ENCODE assay signal across 15 mouse cellular contexts in the genomic region with DNA sequence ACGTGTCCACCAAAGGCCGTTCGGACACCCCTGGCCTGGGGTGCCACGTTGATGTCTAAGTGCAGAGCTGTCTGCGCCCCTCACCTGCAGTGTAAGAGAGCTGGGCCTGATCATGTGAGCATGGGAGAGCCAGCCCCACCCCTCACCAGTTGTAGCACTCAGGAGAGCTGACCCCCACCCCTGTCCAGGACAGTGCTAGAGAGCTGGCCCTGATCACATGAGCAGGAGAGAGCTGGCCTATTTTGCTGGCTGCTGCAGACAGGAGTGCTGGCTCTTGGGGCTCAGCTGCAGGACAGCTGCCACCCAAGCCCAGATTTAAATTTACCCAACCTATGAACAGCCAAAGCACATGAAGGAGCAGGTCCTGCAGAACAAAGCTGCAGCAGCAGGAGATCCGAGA. TPM values are rescaled to one million over a fixed set of nuclear protein-coding genes. Genes with fewer than 3 reads are reported as not detected.
DNase-seq lines count a peak whose midpoint lies in the region; ATAC-seq and TF ChIP-seq lines count a peak whose summit lies in the region.
"Had no signal": no experiment of that assay in that cellular context is flagged by ENCODE, and none has a peak within 500 bp of the region (broad histone marks: within the 10 kb centered on the region; RNA-seq: fewer than 3 reads in every experiment).

No protein-coding gene starts in this region.

- no peak overlapping the region for H3K4me2 ChIP-seq in liver, embryonic 12.5 days
- no peak overlapping the region for H3K4me2 ChIP-seq in hindbrain, embryonic 11.5 days (replicated peaks; ENCODE audit: low read depth, low read length)
- no peak overlapping the region for H3K4me2 ChIP-seq in neural tube, embryonic 14.5 days (ENCODE audit: low read depth, low read length)

- no peak for TF ChIP-seq POLR2A in lung, adult 2 months (IDR thresholded peaks at IDR 0.05; ENCODE audit: borderline replicate concordance, extremely low read depth, low read depth, low read length)

- peaks cover 5% of the 10 kb centered on the region; the same call in 1 of the 2 replicates for H3K36me3 ChIP-seq in liver, embryonic 12.5 days
- H3K36me3 ChIP-seq in hindbrain, embryonic 11.5 days (ENCODE audit: control insufficient read depth, insufficient read depth, low read length): no peaks in the 10 kb centered on the region
- H3K36me3 ChIP-seq in limb, embryonic 10.5 days: no peaks in the 10 kb centered on the region
- H3K36me3 ChIP-seq in neural tube, embryonic 14.5 days (ENCODE audit: control insufficient read depth, insufficient read depth, low read length): no peaks in the 10 kb centered on the region

- ATAC-seq in liver, embryonic 12.5 days: no peak
- ATAC-seq in hindbrain, embryonic 11.5 days (ENCODE audit: low FRiP score): peak; percentile 64
- peak; percentile 78 for ATAC-seq in neural tube, embryonic 14.5 days (ENCODE audit: low read depth)

- H3K9me3 ChIP-seq in liver, embryonic 12.5 days (replicated peaks): no peaks in the 10 kb centered on the region
- no peaks in the 10 kb centered on the region for H3K9me3 ChIP-seq in hindbrain, embryonic 11.5 days (ENCODE audit: control insufficient read depth, low read length)
- no peaks in the 10 kb centered on the region for H3K9me3 ChIP-seq in limb, embryonic 10.5 days (replicated peaks)
- no peaks in the 10 kb centered on the region for H3K9me3 ChIP-seq in neural tube, embryonic 14.5 days (ENCODE audit: control insufficient read depth, low read length)
- H3K9me3 ChIP-seq: G1E had no signal

- peak overlapping the region; percentile 36; the same call in 1 of the 2 replicates for H3K27ac ChIP-seq in liver, embryonic 12.5 days
- no peak overlapping the region for H3K27ac ChIP-seq in hindbrain, embryonic 11.5 days (ENCODE audit: low read depth, low read length)
- H3K27ac ChIP-seq in limb, embryonic 10.5 days: 0 out of 2 replicates have a peak overlapping the region, but pooled peaks have one; percentile 12
- no peak overlapping the region for H3K27ac ChIP-seq in neural tube, embryonic 14.5 days (ENCODE audit: low read depth, low read length)

- H3K4me1 ChIP-seq in liver, embryonic 12.5 days: peaks cover 60% of the 10 kb centered on the region
- H3K4me1 ChIP-seq in hindbrain, embryonic 11.5 days (replicated peaks; ENCODE audit: control insufficient read depth, insufficient read depth, low read length): 0 out of 2 replicates have a peak, but pooled peaks cover 3% of the 10 kb centered on the region
- peaks cover 14% of the 10 kb centered on the region for H3K4me1 ChIP-seq in limb, embryonic 10.5 days
- no peaks in the 10 kb centered on the region for H3K4me1 ChIP-seq in neural tube, embryonic 14.5 days (ENCODE audit: control insufficient read depth, insufficient read depth, low read length)
- no peaks in the 10 kb centered on the region for H3K4me1 ChIP-seq in lung, adult 2 months (ENCODE audit: control insufficient read depth, insufficient read depth, low read length)

- no peak overlapping the region for H3K9ac ChIP-seq in liver, embryonic 12.5 days
- no peak overlapping the region for H3K9ac ChIP-seq in hindbrain, embryonic 11.5 days (ENCODE audit: low read depth, low read length)
- no peak overlapping the region for H3K9ac ChIP-seq in neural tube, embryonic 14.5 days (replicated peaks; ENCODE audit: low read depth, low read length)

- TF ChIP-seq CTCF in lung, adult 2 months (IDR thresholded peaks at IDR 0.05; ENCODE audit: insufficient read depth, low read length): no peak

- DNase-seq in liver: no peak
- peak; percentile 22 for DNase-seq in hindbrain, embryonic 11.5 days (ENCODE audit: low spot score)
- DNase-seq in limb, embryonic 10.5 days (ENCODE audit: low spot score): no peak
- no peak for DNase-seq in lung, adult 2 months
- no peak for DNase-seq in right cerebral cortex, postnatal 25 days
- DNase-seq: adrenal gland, adult 8-10 months; cerebellum, adult 9-11 months; gastrocnemius, postnatal 36 days; kidney, adult 9 months; lung, adult 18-20 months; lung, postnatal 4 days had no signal

- H3K4me3 ChIP-seq in liver, embryonic 12.5 days: no peak overlapping the region
- H3K4me3 ChIP-seq in hindbrain, embryonic 11.5 days (ENCODE audit: low read depth, low read length): no peak overlapping the region
- H3K4me3 ChIP-seq in limb, embryonic 10.5 days: no peak overlapping the region
- H3K4me3 ChIP-seq in neural tube, embryonic 14.5 days (ENCODE audit: low read depth, low read length): no peak overlapping the region
- no peak overlapping the region for H3K4me3 ChIP-seq in lung, adult 2 months (replicated peaks; ENCODE audit: extremely low read depth, low read depth, low read length)
- H3K4me3 ChIP-seq: erythroblast, embryonic 14.5 days had no signal

- 78% methylated on average over 6 of the region's 6 CpGs for WGBS in liver, embryonic 12.5 days (ENCODE audit: insufficient replicate concordance)
- WGBS in hindbrain, embryonic 11.5 days: 85% methylated on average over 6 of the region's 6 CpGs
- WGBS in limb, embryonic 10.5 days: 93% methylated on average over 6 of the region's 6 CpGs
- 83% methylated on average over 6 of the region's 6 CpGs for WGBS in neural tube, embryonic 14.5 days
- WGBS in lung, adult 2 months: 89% methylated on average over 6 of the region's 6 CpGs

- no peaks in the 10 kb centered on the region for H3K27me3 ChIP-seq in liver, embryonic 12.5 days (replicated peaks)
- H3K27me3 ChIP-seq in hindbrain, embryonic 11.5 days (ENCODE audit: control insufficient read depth, insufficient read depth, low read length): no peaks in the 10 kb centered on the region
- H3K27me3 ChIP-seq in limb, embryonic 10.5 days (ENCODE audit: low read depth, poor library complexity, severe bottlenecking): no peaks in the 10 kb centered on the region
- H3K27me3 ChIP-seq in neural tube, embryonic 14.5 days (ENCODE audit: control insufficient read depth, insufficient read depth, low read length): no peaks in the 10 kb centered on the region

RNA-seq across cellular contexts. Expression of gene Fig4, which starts 57.6 kb away (rescaled TPM):
- polyA plus RNA-seq in liver, embryonic 12.5 days (2016; fragmentation: Nextera tagmentation; extraction: Ambion mirVana): 12.9 and 13.2 TPM in 2 replicates
- 23.3 and 26.8 TPM in 2 replicates for polyA plus RNA-seq in hindbrain, embryonic 11.5 days (2014; fragmentation: Nextera tagmentation; extraction: Ambion mirVana)
- polyA plus RNA-seq in limb, embryonic 10.5 days (2016; fragmentation: Nextera tagmentation; extraction: Ambion mirVana): 13.2 and 14.7 TPM in 2 replicates
- polyA plus RNA-seq in neural tube, embryonic 14.5 days (2014; fragmentation: Nextera tagmentation; extraction: Ambion mirVana): 36.4 and 36.6 TPM in 2 replicates
- 10.8 and 13.6 TPM in 2 replicates for polyA plus RNA-seq in lung, adult 2 months (2012; rRNA removed)

RNA-seq across cellular contexts. Expression of gene Ak9, which starts 58.3 kb away (rescaled TPM):
- polyA plus RNA-seq in liver, embryonic 12.5 days (2016; fragmentation: Nextera tagmentation; extraction: Ambion mirVana): not detected in 2 replicates
- polyA plus RNA-seq in hindbrain, embryonic 11.5 days (2014; fragmentation: Nextera tagmentation; extraction: Ambion mirVana): 0.25 and 0.46 TPM in 2 replicates
- not detected in 2 replicates for polyA plus RNA-seq in limb, embryonic 10.5 days (2016; fragmentation: Nextera tagmentation; extraction: Ambion mirVana)
- polyA plus RNA-seq in neural tube, embryonic 14.5 days (2014; fragmentation: Nextera tagmentation; extraction: Ambion mirVana): 0.08 and 0.20 TPM in 2 replicates
- 0.38 and 0.56 TPM in 2 replicates for polyA plus RNA-seq in lung, adult 2 months (2012; rRNA removed)
- polyA plus RNA-seq: erythroblast, embryonic 14.5 days; G1E had no signal

Comparison
In these comparisons a context has a peak if more than half of its experiments do, and no peak if none do; other contexts are left out.
1. H3K27ac ChIP-seq: peak in liver, embryonic 12.5 days (single experiment) and limb, embryonic 10.5 days (single experiment); none in hindbrain, embryonic 11.5 days (single experiment) and neural tube, embryonic 14.5 days (single experiment).